Mouse (Mus musculus): Measurements from ENCODE around the gene Celsr3. TPM values are rescaled to one million over a fixed set of nuclear protein-coding genes. Genes with fewer than 3 reads are reported as not detected.

Gene Celsr3
- polyA plus RNA-seq, 1 experiment from 2014 or later: 15.4 TPM

DNA sequence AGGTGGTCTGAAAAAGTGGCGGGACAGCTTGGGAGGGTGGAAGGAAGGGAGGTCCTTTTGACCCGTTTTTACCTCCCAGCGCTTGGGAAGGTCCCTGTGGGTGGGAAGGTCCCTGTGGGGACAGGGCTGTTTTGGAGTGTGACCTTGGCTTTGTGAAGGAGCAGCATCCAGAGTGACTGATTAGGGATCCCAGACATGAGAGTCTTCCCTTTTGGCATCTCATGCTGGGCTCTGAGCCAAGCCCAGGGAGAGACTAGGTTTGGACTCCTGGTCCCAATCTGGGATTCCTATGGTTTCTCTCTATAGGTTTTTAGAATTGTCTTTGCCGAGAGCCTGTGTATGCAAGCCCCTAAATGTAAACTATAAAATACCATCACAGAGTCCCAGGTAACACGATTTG lies 15.6 kb upstream of the Celsr3 start:
- Histone ChIP-seq H3K27me3 (ENCODE audit: control insufficient read depth, insufficient read depth, low read length) (no peaks in the 10 kb centered on the region), H3K9ac (no peak overlapping the region), H3K4me3 (replicated peaks; ENCODE audit: low read length) (no peak overlapping the region), H3K36me3 (replicated peaks; ENCODE audit: control insufficient read depth, insufficient read depth) (peaks cover 75% of the 10 kb centered on the region), H3K4me2 (replicated peaks) (no peak overlapping the region), H3K27ac (no peak overlapping the region), H3K9me3 (ENCODE audit: control insufficient read depth, low read length) (no peaks in the 10 kb centered on the region), H3K4me1 (replicated peaks; ENCODE audit: control insufficient read depth, insufficient read depth, low read length) (peaks cover 15% of the 10 kb centered on the region)
- 89% methylated on average over 5 of the region's 5 CpGs for WGBS
- no peak for DNase-seq (ENCODE audit: low spot score)
- no peak for ATAC-seq (ENCODE audit: low FRiP score)

DNA sequence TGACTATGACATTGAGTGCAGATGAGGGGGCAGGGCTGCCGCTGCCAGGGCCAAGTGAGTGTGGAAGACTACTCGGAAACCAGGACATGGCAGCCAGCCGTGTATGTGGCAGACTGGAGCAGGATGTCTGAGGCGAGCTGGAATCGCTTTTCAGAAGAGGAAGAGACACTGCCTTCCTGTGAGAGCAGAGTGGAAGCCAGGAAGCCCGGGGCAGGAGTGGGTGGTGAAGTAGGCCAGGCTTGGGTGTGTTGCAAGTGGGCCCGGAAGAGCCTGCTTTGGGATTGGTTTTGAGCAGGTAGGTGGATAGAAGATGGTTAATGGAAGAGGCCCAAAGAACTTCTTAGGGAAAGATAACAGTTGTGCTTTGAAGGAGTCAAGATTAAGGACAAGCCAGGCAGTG lies 10.6 kb upstream of the Celsr3 start:
- no peak overlapping the region for H3K9ac ChIP-seq
- no peak for DNase-seq (ENCODE audit: low spot score)
- no peak for ATAC-seq (ENCODE audit: low FRiP score)
- no peaks in the 10 kb centered on the region for H3K4me1 ChIP-seq (replicated peaks; ENCODE audit: control insufficient read depth, insufficient read depth, low read length)
- H3K4me3 ChIP-seq (replicated peaks; ENCODE audit: low read length): no peak overlapping the region
- no peaks in the 10 kb centered on the region for H3K9me3 ChIP-seq (ENCODE audit: control insufficient read depth, low read length)
- no peaks in the 10 kb centered on the region for H3K27me3 ChIP-seq (ENCODE audit: control insufficient read depth, insufficient read depth, low read length)
- H3K27ac ChIP-seq: no peak overlapping the region
- H3K4me2 ChIP-seq (replicated peaks): no peak overlapping the region
- peaks cover 86% of the 10 kb centered on the region for H3K36me3 ChIP-seq (replicated peaks; ENCODE audit: control insufficient read depth, insufficient read depth)
- WGBS: 92% methylated on average over 7 of the region's 7 CpGs

- WGBS: 69% methylated on average over 3 of the region's 3 CpGs
- H3K9me3 ChIP-seq (ENCODE audit: control insufficient read depth, low read length): no peaks in the 10 kb centered on the region
- H3K27ac ChIP-seq: no peak overlapping the region
- H3K4me3 ChIP-seq (replicated peaks; ENCODE audit: low read length): no peak overlapping the region
- no peak overlapping the region for H3K4me2 ChIP-seq (replicated peaks)
- ATAC-seq (ENCODE audit: low FRiP score) (no peak), DNase-seq (ENCODE audit: low spot score) (peak; percentile 63)
- H3K4me1 ChIP-seq (replicated peaks; ENCODE audit: control insufficient read depth, insufficient read depth, low read length): peaks cover 10% of the 10 kb centered on the region; the same call in 1 of the 2 replicates
- no peaks in the 10 kb centered on the region for H3K27me3 ChIP-seq (ENCODE audit: control insufficient read depth, insufficient read depth, low read length)
- H3K36me3 ChIP-seq (replicated peaks; ENCODE audit: control insufficient read depth, insufficient read depth): peaks cover 48% of the 10 kb centered on the region
- no peak overlapping the region for H3K9ac ChIP-seq
Measured at GRCm38 (mm10) chr9:108819495-108819894, 6.6 kb upstream of the Celsr3 start.

DNA sequence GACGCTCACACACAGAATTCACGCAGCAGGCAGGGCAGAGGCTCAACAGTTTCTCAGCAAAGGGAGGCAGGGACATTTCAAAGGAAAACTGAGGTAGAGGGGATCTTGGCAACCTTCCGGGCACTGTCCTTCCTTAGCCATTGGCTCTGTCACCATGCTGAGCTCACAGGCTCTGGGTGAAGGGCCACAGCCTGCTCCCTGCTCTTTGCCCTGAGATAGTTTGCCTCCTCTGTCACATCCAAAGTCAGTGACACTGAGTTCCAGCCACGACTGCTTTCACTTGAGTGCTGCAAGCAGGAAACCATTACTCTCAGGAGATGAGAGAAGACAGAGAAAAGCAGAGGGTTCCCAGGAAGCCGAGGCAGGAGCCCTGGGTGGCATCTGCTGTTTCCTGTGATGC lies 6.0 kb upstream of the Celsr3 start:
- H3K4me2 ChIP-seq (replicated peaks): no peak overlapping the region
- H3K36me3 ChIP-seq (replicated peaks; ENCODE audit: control insufficient read depth, insufficient read depth): peaks cover 42% of the 10 kb centered on the region
- H3K9ac ChIP-seq: no peak overlapping the region
- H3K9me3 ChIP-seq (ENCODE audit: control insufficient read depth, low read length): no peaks in the 10 kb centered on the region
- 73% methylated on average over 5 of the region's 5 CpGs for WGBS
- no peaks in the 10 kb centered on the region for H3K27me3 ChIP-seq (ENCODE audit: control insufficient read depth, insufficient read depth, low read length)
- DNase-seq (ENCODE audit: low spot score): no peak
- no peak for ATAC-seq (ENCODE audit: low FRiP score)
- no peak overlapping the region for H3K4me3 ChIP-seq (replicated peaks; ENCODE audit: low read length)
- H3K4me1 ChIP-seq (replicated peaks; ENCODE audit: control insufficient read depth, insufficient read depth, low read length): peaks cover 10% of the 10 kb centered on the region; the same call in 1 of the 2 replicates
- H3K27ac ChIP-seq: no peak overlapping the region

DNA sequence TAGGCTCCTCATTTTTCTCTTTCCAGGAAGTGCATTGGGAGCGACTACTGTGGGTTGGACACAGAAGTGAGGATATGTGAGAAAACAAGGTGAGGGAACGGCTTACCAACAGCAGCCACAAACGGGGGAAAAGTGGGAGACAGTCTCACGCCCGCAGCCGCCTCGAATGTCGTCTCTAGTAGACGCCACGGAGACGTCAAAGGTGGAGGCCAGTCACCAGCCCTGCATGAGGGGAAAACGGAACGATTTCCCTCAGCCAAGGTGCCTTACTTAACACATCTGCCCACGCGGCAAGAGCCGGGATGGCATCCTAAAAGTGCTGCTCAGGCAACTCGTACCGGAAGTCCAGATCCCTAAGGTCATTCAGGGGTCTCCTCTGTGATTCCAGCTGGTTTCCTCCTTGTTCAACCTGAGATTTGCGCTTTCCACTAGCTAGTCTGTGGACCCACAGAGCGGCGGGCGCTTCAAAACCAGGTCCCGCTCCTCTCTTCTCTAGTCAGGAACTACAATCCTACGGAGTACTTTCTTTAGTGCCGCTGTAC lies 1.9 kb upstream of the Celsr3 start:
- WGBS: 5% methylated on average over 25 of the region's 25 CpGs
- Histone ChIP-seq H3K27me3 (ENCODE audit: control insufficient read depth, insufficient read depth, low read length) (peaks cover 11% of the 10 kb centered on the region), H3K36me3 (replicated peaks; ENCODE audit: control insufficient read depth, insufficient read depth) (peaks cover 25% of the 10 kb centered on the region), H3K4me1 (replicated peaks; ENCODE audit: control insufficient read depth, insufficient read depth, low read length) (peaks cover 27% of the 10 kb centered on the region), H3K9me3 (ENCODE audit: control insufficient read depth, low read length) (no peaks in the 10 kb centered on the region), H3K4me2 (replicated peaks) (peak overlapping the region; percentile 86), H3K9ac (peak overlapping the region; percentile 51), H3K27ac (peak overlapping the region; percentile 79), H3K4me3 (replicated peaks; ENCODE audit: low read length) (peak overlapping the region; percentile 69)
- DNase-seq (ENCODE audit: low spot score): peak; percentile 30
- no peak for ATAC-seq (ENCODE audit: low FRiP score)

- peak overlapping the region; percentile 85 for H3K27ac ChIP-seq
- peak; percentile 92 for ATAC-seq (ENCODE audit: low FRiP score)
- peaks cover 28% of the 10 kb centered on the region for H3K36me3 ChIP-seq (replicated peaks; ENCODE audit: control insufficient read depth, insufficient read depth)
- peak; percentile 94 for DNase-seq (ENCODE audit: low spot score)
- peaks cover 14% of the 10 kb centered on the region for H3K27me3 ChIP-seq (ENCODE audit: control insufficient read depth, insufficient read depth, low read length)
- H3K4me2 ChIP-seq (replicated peaks): peak overlapping the region; percentile 86
- H3K9me3 ChIP-seq (ENCODE audit: control insufficient read depth, low read length): no peaks in the 10 kb centered on the region
- under 1% methylated on average over 31 of the region's 31 CpGs for WGBS
- H3K4me1 ChIP-seq (replicated peaks; ENCODE audit: control insufficient read depth, insufficient read depth, low read length): peaks cover 30% of the 10 kb centered on the region
- H3K9ac ChIP-seq: peak overlapping the region; percentile 83
- peak overlapping the region; percentile 69 for H3K4me3 ChIP-seq (replicated peaks; ENCODE audit: low read length)
Measured at GRCm38 (mm10) chr9:108824755-108825413, 1.2 kb upstream of the Celsr3 start.

- WGBS: 1% methylated on average over 39 of the region's 39 CpGs
- Histone ChIP-seq H3K4me2 (replicated peaks) (peak overlapping the region; percentile 86), H3K9ac (peak overlapping the region; percentile 83), H3K4me1 (replicated peaks; ENCODE audit: control insufficient read depth, insufficient read depth, low read length) (peaks cover 49% of the 10 kb centered on the region), H3K9me3 (ENCODE audit: control insufficient read depth, low read length) (no peaks in the 10 kb centered on the region), H3K27ac (peak overlapping the region; percentile 85), H3K36me3 (replicated peaks; ENCODE audit: control insufficient read depth, insufficient read depth) (peaks cover 48% of the 10 kb centered on the region), H3K27me3 (ENCODE audit: control insufficient read depth, insufficient read depth, low read length) (peaks cover 28% of the 10 kb centered on the region), H3K4me3 (replicated peaks; ENCODE audit: low read length) (peak overlapping the region; percentile 69)
- ATAC-seq (ENCODE audit: low FRiP score) (no peak), DNase-seq (ENCODE audit: low spot score) (peak; percentile 65)
Measured at GRCm38 (mm10) chr9:108826700-108827340, 700 bp downstream of the Celsr3 start.

GRCm38 (mm10) chr9:108827454-108827853 lies 1.3 kb downstream of the Celsr3 start:
- DNase-seq (ENCODE audit: low spot score) (no peak), ATAC-seq (ENCODE audit: low FRiP score) (no peak)
- peak overlapping the region; percentile 83 for H3K9ac ChIP-seq
- peaks cover 56% of the 10 kb centered on the region for H3K4me1 ChIP-seq (replicated peaks; ENCODE audit: control insufficient read depth, insufficient read depth, low read length)
- H3K4me3 ChIP-seq (replicated peaks; ENCODE audit: low read length): peak overlapping the region; percentile 69
- 15% methylated on average over 34 of the region's 34 CpGs for WGBS
- H3K27ac ChIP-seq: no peak overlapping the region
- H3K27me3 ChIP-seq (ENCODE audit: control insufficient read depth, insufficient read depth, low read length): peaks cover 28% of the 10 kb centered on the region
- H3K36me3 ChIP-seq (replicated peaks; ENCODE audit: control insufficient read depth, insufficient read depth): peaks cover 54% of the 10 kb centered on the region
- H3K4me2 ChIP-seq (replicated peaks): peak overlapping the region; percentile 86
- H3K9me3 ChIP-seq (ENCODE audit: control insufficient read depth, low read length): no peaks in the 10 kb centered on the region

GRCm38 (mm10) chr9:108827906-108828305 lies 1.8 kb downstream of the Celsr3 start:
- H3K27me3 ChIP-seq (ENCODE audit: control insufficient read depth, insufficient read depth, low read length): peaks cover 28% of the 10 kb centered on the region
- peak overlapping the region; percentile 69; the same call in 1 of the 2 replicates for H3K4me3 ChIP-seq (replicated peaks; ENCODE audit: low read length)
- peak overlapping the region; percentile 86 for H3K4me2 ChIP-seq (replicated peaks)
- H3K27ac ChIP-seq: no peak overlapping the region
- H3K9ac ChIP-seq: peak overlapping the region; percentile 83; the same call in 1 of the 2 replicates
- peaks cover 58% of the 10 kb centered on the region for H3K36me3 ChIP-seq (replicated peaks; ENCODE audit: control insufficient read depth, insufficient read depth)
- DNase-seq (ENCODE audit: low spot score): no peak
- no peaks in the 10 kb centered on the region for H3K9me3 ChIP-seq (ENCODE audit: control insufficient read depth, low read length)
- 65% methylated on average over 18 of the region's 18 CpGs for WGBS
- peaks cover 60% of the 10 kb centered on the region for H3K4me1 ChIP-seq (replicated peaks; ENCODE audit: control insufficient read depth, insufficient read depth, low read length)
- ATAC-seq (ENCODE audit: low FRiP score): no peak

All from hindbrain, embryonic 14.5 days (tissue).